Mouse (Mus musculus) brain, embryonic 14.5 days (tissue): ENCODE measurements around the gene Gopc.

Experiments
- CTCF ChIP-seq: fragments of 200-500 bp; IDR thresholded peaks from 2 replicates; pipeline ENCODE4 v1.5.1; 2012; ENCODE audit warnings: inconsistent platforms, mild to moderate bottlenecking, moderate library complexity, borderline replicate concordance; ENCODE audit not compliant: insufficient read depth, insufficient read length; ENCODE audit errors: extremely low read depth
- POLR2A ChIP-seq: fragments of 200-500 bp; IDR thresholded peaks from 2 replicates; pipeline ENCODE4 v1.6.1; 2012; ENCODE audit warnings: mild to moderate bottlenecking, inconsistent platforms, borderline replicate concordance; ENCODE audit not compliant: poor library complexity, insufficient read depth, insufficient read length, severe bottlenecking; ENCODE audit errors: extremely low read depth

GRCm38 (mm10) chr10:52417299-52417997 lies 35.5 kb upstream of the Gopc start, which contains the start of gene Nus1:
- TF ChIP-seq CTCF (peak; percentile 91), POLR2A (peak; percentile 86)
